11 mouse cellular contexts compared by ENCODE assay signal in genomic region chr17:29493461-29493980, GRCm38 (mm10). TPM values are rescaled to one million over a fixed set of nuclear protein-coding genes. Genes with fewer than 3 reads are reported as not detected.
DNase-seq lines count a peak whose midpoint lies in the region; ATAC-seq and TF ChIP-seq lines count a peak whose summit lies in the region.
"Had no signal": no experiment of that assay in that cellular context is flagged by ENCODE, and none has a peak within 500 bp of the region (broad histone marks: within the 10 kb centered on the region; RNA-seq: fewer than 3 reads in every experiment).

No protein-coding gene starts in this region.

- no peaks in the 10 kb centered on the region for H3K27me3 ChIP-seq in kidney, postnatal 0 days (ENCODE audit: insufficient read depth, low read length)
- H3K27me3 ChIP-seq in hindbrain, postnatal 0 days (ENCODE audit: insufficient read depth, low read length): no peaks in the 10 kb centered on the region
- H3K27me3 ChIP-seq in midbrain, embryonic 14.5 days (ENCODE audit: control insufficient read depth, insufficient read depth, low read length): no peaks in the 10 kb centered on the region

- H3K9ac ChIP-seq in kidney, postnatal 0 days (ENCODE audit: low read depth, low read length): no peak overlapping the region
- no peak overlapping the region for H3K9ac ChIP-seq in hindbrain, postnatal 0 days (replicated peaks; ENCODE audit: low read length)
- no peak overlapping the region for H3K9ac ChIP-seq in midbrain, embryonic 14.5 days (replicated peaks; ENCODE audit: low read length)

- H3K4me2 ChIP-seq in kidney, postnatal 0 days (ENCODE audit: low read length): peak overlapping the region; percentile 85
- peak overlapping the region; percentile 84; the same call in 1 of the 2 replicates for H3K4me2 ChIP-seq in hindbrain, postnatal 0 days (ENCODE audit: low read depth, low read length)
- peak overlapping the region; percentile 95; the same call in 1 of the 2 replicates for H3K4me2 ChIP-seq in midbrain, embryonic 14.5 days (ENCODE audit: low read length)

- DNase-seq in kidney, postnatal 0 days (ENCODE audit: low spot score): no peak
- no peak for DNase-seq in kidney, postnatal 25 days
- DNase-seq in hindbrain, postnatal 0 days (ENCODE audit: low spot score): no peak
- DNase-seq in midbrain, embryonic 14.5 days: no peak
- DNase-seq in urinary bladder, postnatal 36 days (ENCODE audit: low spot score in 2 of 2): no peak
- DNase-seq in lung, postnatal 14 days: no peak

- H3K9me3 ChIP-seq in kidney, postnatal 0 days (replicated peaks; ENCODE audit: low read length): no peaks in the 10 kb centered on the region
- H3K9me3 ChIP-seq in hindbrain, postnatal 0 days (ENCODE audit: low read length): no peaks in the 10 kb centered on the region
- H3K9me3 ChIP-seq in midbrain, embryonic 14.5 days (ENCODE audit: control insufficient read depth, low read length): no peaks in the 10 kb centered on the region

- TF ChIP-seq CTCF in kidney, postnatal 0 days (IDR thresholded peaks at IDR 0.05; ENCODE audit: low read depth): no peak
- TF ChIP-seq CTCF in hindbrain, postnatal 0 days (IDR thresholded peaks at IDR 0.05; ENCODE audit: low read depth): no peak

- no peak for ATAC-seq in kidney, postnatal 0 days (replicated peaks; ENCODE audit: low FRiP score, low read depth)
- no peak for ATAC-seq in hindbrain, postnatal 0 days
- ATAC-seq in midbrain, embryonic 14.5 days (ENCODE audit: low FRiP score, low TSS enrichment): no peak
- ATAC-seq in activated CD4-positive, CD25-positive, alpha-beta regulatory T cell, adult 4 months: no peak

- H3K4me1 ChIP-seq in kidney, postnatal 0 days (replicated peaks; ENCODE audit: insufficient read depth, low read length): peaks cover 6% of the 10 kb centered on the region; the same call in 1 of the 2 replicates
- peaks cover 7% of the 10 kb centered on the region for H3K4me1 ChIP-seq in brown adipose tissue, adult 24 weeks (ENCODE audit: control insufficient read depth, insufficient read depth, insufficient read length, low read length)
- peaks cover 3% of the 10 kb centered on the region; the same call in 1 of the 2 replicates for H3K4me1 ChIP-seq in hindbrain, postnatal 0 days (ENCODE audit: insufficient read depth, low read length)
- H3K4me1 ChIP-seq in midbrain, embryonic 14.5 days (ENCODE audit: control insufficient read depth, insufficient read depth, low read length): peaks cover 19% of the 10 kb centered on the region

- H3K36me3 ChIP-seq in kidney, postnatal 0 days (ENCODE audit: insufficient read depth, low read length): peaks cover 13% of the 10 kb centered on the region
- peaks cover 11% of the 10 kb centered on the region; the same call in 1 of the 2 replicates for H3K36me3 ChIP-seq in hindbrain, postnatal 0 days (ENCODE audit: insufficient read depth, low read length)
- H3K36me3 ChIP-seq in midbrain, embryonic 14.5 days (ENCODE audit: control insufficient read depth, insufficient read depth, low read length): peaks cover 11% of the 10 kb centered on the region

- 81% methylated on average over 11 of the region's 11 CpGs for WGBS in kidney, postnatal 0 days
- WGBS in hindbrain, postnatal 0 days: 74% methylated on average over 11 of the region's 11 CpGs
- 72% methylated on average over 11 of the region's 11 CpGs for WGBS in midbrain, embryonic 14.5 days

- peak overlapping the region; percentile 96; the same call in 1 of the 2 replicates for H3K4me3 ChIP-seq in kidney, postnatal 0 days (replicated peaks; ENCODE audit: low read depth, low read length)
- H3K4me3 ChIP-seq in brown adipose tissue, adult 24 weeks (ENCODE audit: insufficient read depth, low read depth, low read length): peak overlapping the region; percentile 62
- no peak overlapping the region for H3K4me3 ChIP-seq in hindbrain, postnatal 0 days (ENCODE audit: low read length)
- 0 out of 2 replicates have a peak overlapping the region, but pooled peaks have one; percentile 79 for H3K4me3 ChIP-seq in midbrain, embryonic 14.5 days (replicated peaks; ENCODE audit: low read depth, low read length)

- H3K27ac ChIP-seq in kidney, postnatal 0 days: peak overlapping the region; percentile 94; the same call in 1 of the 2 replicates
- H3K27ac ChIP-seq in brown adipose tissue, adult 24 weeks (replicated peaks; ENCODE audit: low read depth, low read length): peak overlapping the region; percentile 23; the same call in 1 of the 2 replicates
- no peak overlapping the region for H3K27ac ChIP-seq in hindbrain, postnatal 0 days
- H3K27ac ChIP-seq in midbrain, embryonic 14.5 days (replicated peaks; ENCODE audit: low read depth, low read length): no peak overlapping the region

RNA-seq across cellular contexts. Expression of gene Pim1, which starts 3.0 kb away (rescaled TPM):
- polyA plus RNA-seq in kidney, postnatal 0 days (2015; fragmentation: Nextera tagmentation; extraction: Ambion mirVana): 21.3 and 21.6 TPM in 2 replicates
- 77.0 and 152 TPM in 2 replicates for polyA plus RNA-seq in brown adipose tissue, adult 24 weeks (2012; ENCODE audit: insufficient read depth, insufficient read length, missing spikeins)
- 15.4 and 18.9 TPM in 2 replicates for total RNA-seq in hindbrain, postnatal 0 days (2014; rRNA removed)
- 14.6 and 16.8 TPM in 2 replicates for polyA plus RNA-seq in hindbrain, postnatal 0 days (2015; fragmentation: Nextera tagmentation; extraction: Ambion mirVana)
- polyA plus RNA-seq in midbrain, embryonic 14.5 days (2014; fragmentation: Nextera tagmentation; extraction: Ambion mirVana): 10.1 and 10.3 TPM in 2 replicates
- polyA plus RNA-seq in activated CD4-positive, CD25-positive, alpha-beta regulatory T cell, adult 4 months (2017; shearing (Covaris generic)): 100 to 1,000 TPM; 291 to 376 TPM

RNA-seq across cellular contexts. Expression of gene Gm17657, which starts 55.9 kb away (rescaled TPM):
- not detected in 2 replicates for polyA plus RNA-seq in kidney, postnatal 0 days (2015; fragmentation: Nextera tagmentation; extraction: Ambion mirVana)
- not detected in 2 replicates for polyA plus RNA-seq in brown adipose tissue, adult 24 weeks (2012; ENCODE audit: insufficient read depth, insufficient read length, missing spikeins)
- not detected in 2 replicates for total RNA-seq in hindbrain, postnatal 0 days (2014; rRNA removed)
- polyA plus RNA-seq in hindbrain, postnatal 0 days (2015; fragmentation: Nextera tagmentation; extraction: Ambion mirVana): not detected in 2 replicates
- polyA plus RNA-seq in midbrain, embryonic 14.5 days (2014; fragmentation: Nextera tagmentation; extraction: Ambion mirVana): not detected in 2 replicates
- under 1 TPM in 1 of 2 experiments, not detected in 1; 0.29 TPM for polyA plus RNA-seq in activated CD4-positive, CD25-positive, alpha-beta regulatory T cell, adult 4 months (2017; shearing (Covaris generic))
- total RNA-seq: gastrocnemius, postnatal 14 days; neutrophil, adult 5-6 weeks had no signal
- polyA plus RNA-seq: brain, embryonic 14.5 days had no signal

RNA-seq across cellular contexts. Expression of gene Tbc1d22b, which starts 56.1 kb away (rescaled TPM):
- polyA plus RNA-seq in kidney, postnatal 0 days (2015; fragmentation: Nextera tagmentation; extraction: Ambion mirVana): 11.9 and 12.0 TPM in 2 replicates
- 7.2 and 8.4 TPM in 2 replicates for polyA plus RNA-seq in brown adipose tissue, adult 24 weeks (2012; ENCODE audit: insufficient read depth, insufficient read length, missing spikeins)
- 39.4 and 40.4 TPM in 2 replicates for total RNA-seq in hindbrain, postnatal 0 days (2014; rRNA removed)
- polyA plus RNA-seq in hindbrain, postnatal 0 days (2015; fragmentation: Nextera tagmentation; extraction: Ambion mirVana): 21.3 and 26.4 TPM in 2 replicates
- polyA plus RNA-seq in midbrain, embryonic 14.5 days (2014; fragmentation: Nextera tagmentation; extraction: Ambion mirVana): 25.8 and 27.7 TPM in 2 replicates
- 10 to 100 TPM; 11.5 to 14.2 TPM for polyA plus RNA-seq in activated CD4-positive, CD25-positive, alpha-beta regulatory T cell, adult 4 months (2017; shearing (Covaris generic))

RNA-seq across cellular contexts. Expression of gene Tmem217, which starts 58.7 kb away (rescaled TPM):
- 0.20 and 0.51 TPM in 2 replicates for polyA plus RNA-seq in kidney, postnatal 0 days (2015; fragmentation: Nextera tagmentation; extraction: Ambion mirVana)
- polyA plus RNA-seq in brown adipose tissue, adult 24 weeks (2012; ENCODE audit: insufficient read depth, insufficient read length, missing spikeins): not detected in 2 replicates
- total RNA-seq in hindbrain, postnatal 0 days (2014; rRNA removed): not detected in 2 replicates
- 0.90 and 1.2 TPM in 2 replicates for polyA plus RNA-seq in hindbrain, postnatal 0 days (2015; fragmentation: Nextera tagmentation; extraction: Ambion mirVana)
- 0.43 and 0.49 TPM in 2 replicates for polyA plus RNA-seq in midbrain, embryonic 14.5 days (2014; fragmentation: Nextera tagmentation; extraction: Ambion mirVana)
- 1 to 10 TPM in 1 of 2 experiments, under 1 TPM in 1; 0.57 to 2.0 TPM for polyA plus RNA-seq in activated CD4-positive, CD25-positive, alpha-beta regulatory T cell, adult 4 months (2017; shearing (Covaris generic))
- total RNA-seq: gastrocnemius, postnatal 14 days; neutrophil, adult 5-6 weeks had no signal

Comparison
In these comparisons a context has a peak if more than half of its experiments do, and no peak if none do; other contexts are left out.
1. H3K27ac ChIP-seq: peak in kidney, postnatal 0 days (single experiment) and brown adipose tissue, adult 24 weeks (single experiment); none in hindbrain, postnatal 0 days (single experiment) and midbrain, embryonic 14.5 days (single experiment).
2. Peak in every context shown above with its lines, with median percentiles within 50 percentile points of each other: H3K4me2 ChIP-seq.